Mouse (Mus musculus) megakaryocyte progenitor cell, adult 5-6 weeks (primary cell): Measurements from ENCODE around the gene Nudcd3. TPM values are rescaled to one million over a fixed set of nuclear protein-coding genes. Genes with fewer than 3 reads are reported as not detected.

Experiments used
- ATAC-seq: replicated peaks from 2 replicates; pipeline ENCODE4 v1.8.0; 2016; ENCODE audit warnings: mild to moderate bottlenecking, moderate TSS enrichment, inconsistent platforms; ENCODE audit not compliant: poor library complexity
- total RNA-seq, 2 experiments: library from RNA; stranded (forward) in 1 of 2; stranded (reverse) in 1 of 2; fragments of 157-497, 149-512 nt in 1 of 2; fragments of 200-1000 nt in 1 of 2; gene quantifications; 2 replicates each; pipeline versions ENCODE4 v1.2.3 to v1.2.4; 2015 to 2017

Gene Nudcd3
- total RNA-seq, 2 experiments from 2014 or later = 22.7 to 33.4 TPM

GRCm38 (mm10) chr11:6064215-6065045 is 135.8 kb downstream of the Nudcd3 start:
- ATAC-seq = no peak

- ATAC-seq = no peak
Observed at GRCm38 (mm10) chr11:6063501-6064214, 136.6 kb downstream of the Nudcd3 start.

- no peak for ATAC-seq
Observed at GRCm38 (mm10) chr11:6063065-6063464, 137.2 kb downstream of the Nudcd3 start.

GRCm38 (mm10) chr11:6062329-6062728 is 137.9 kb downstream of the Nudcd3 start:
- ATAC-seq = no peak

DNA sequence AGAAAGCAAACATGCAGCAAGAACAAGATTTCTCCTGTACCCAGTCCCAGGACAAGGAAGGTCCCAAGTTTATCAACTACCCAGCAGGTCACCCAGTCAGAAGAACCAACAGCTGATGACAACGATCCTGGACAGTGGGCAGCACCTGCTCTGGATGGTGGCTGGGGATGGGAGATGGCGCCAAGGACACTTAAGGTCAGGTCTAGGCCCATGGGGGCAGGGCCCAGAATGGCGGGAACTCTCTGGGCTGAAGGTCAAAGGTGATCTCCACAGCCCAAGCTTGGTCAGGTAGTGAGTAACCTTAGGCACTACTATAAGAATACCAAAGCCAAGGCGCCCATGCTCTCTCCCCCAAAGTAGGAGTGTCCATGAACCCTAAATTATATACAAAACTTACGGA is 138.3 kb downstream of the Nudcd3 start:
- ATAC-seq = no peak

DNA sequence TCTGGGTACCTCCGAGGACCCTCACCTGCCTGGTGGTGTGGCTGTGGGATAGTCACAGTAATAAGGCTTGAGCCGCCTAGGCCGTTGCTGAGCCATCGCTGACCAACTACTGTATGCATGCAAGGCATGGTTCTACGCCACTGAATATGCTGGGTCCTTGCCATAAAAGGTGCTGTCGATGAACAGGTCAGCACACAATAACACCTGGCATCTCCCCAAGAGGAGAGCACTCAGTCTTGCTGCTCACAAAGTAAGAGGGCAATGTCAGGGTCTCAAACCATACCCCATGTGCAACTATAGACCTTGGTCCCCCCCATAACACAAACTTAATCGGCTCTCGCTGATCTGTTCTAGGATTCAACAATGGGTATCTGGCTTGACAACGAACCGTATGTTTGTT is 141.1 kb downstream of the Nudcd3 start:
- no peak for ATAC-seq

Other genes starting within 250 kb of the Nudcd3 start
- gene Ykt6, start 244.7 kb downstream of the Nudcd3 start, total RNA-seq (2015) = 17.4 and 18.2 TPM in 2 replicates
- gene Ykt6, start 244.7 kb downstream of the Nudcd3 start, total RNA-seq (2017) = 44.4 and 48.7 TPM in 2 replicates
- 1.2 and 1.8 TPM in 2 replicates for gene Camk2b, start 134.1 kb downstream of the Nudcd3 start, total RNA-seq (2015)
- gene Camk2b, start 134.1 kb downstream of the Nudcd3 start, total RNA-seq (2017) = 0.83 and 1.7 TPM in 2 replicates
- gene A730071L15Rik, start 386 bp downstream of the Nudcd3 start, total RNA-seq (2015) = 0.42 and 0.67 TPM in 2 replicates
- 0.51 and 1.7 TPM in 2 replicates for gene A730071L15Rik, start 386 bp downstream of the Nudcd3 start, total RNA-seq (2017)
- not detected in 2 replicates for gene Npc1l1, start 29.7 kb upstream of the Nudcd3 start, total RNA-seq (2015)
- gene Npc1l1, start 29.7 kb upstream of the Nudcd3 start, total RNA-seq (2017) = not detected in 2 replicates
- gene Ddx56, start 67.4 kb upstream of the Nudcd3 start, total RNA-seq (2015) = 34.7 and 44.6 TPM in 2 replicates
- 44.6 and 51.4 TPM in 2 replicates for gene Ddx56, start 67.4 kb upstream of the Nudcd3 start, total RNA-seq (2017)
- gene Tmed4, start 74.5 kb upstream of the Nudcd3 start, total RNA-seq (2015) = 54.5 and 60.0 TPM in 2 replicates
- 54.8 and 63.7 TPM in 2 replicates for gene Tmed4, start 74.5 kb upstream of the Nudcd3 start, total RNA-seq (2017)
- 110 and 113 TPM in 2 replicates for gene Ogdh, start 91.2 kb upstream of the Nudcd3 start, total RNA-seq (2015)
- 84.7 and 91.1 TPM in 2 replicates for gene Ogdh, start 91.2 kb upstream of the Nudcd3 start, total RNA-seq (2017)
- gene Zmiz2, start 188.7 kb upstream of the Nudcd3 start, total RNA-seq (2015) = 40.9 and 42.0 TPM in 2 replicates
- 8.2 and 11.9 TPM in 2 replicates for gene Zmiz2, start 188.7 kb upstream of the Nudcd3 start, total RNA-seq (2017)
- 5,512 and 5,729 TPM in 2 replicates for gene Ppia, start 215.0 kb upstream of the Nudcd3 start, total RNA-seq (2015)
- gene Ppia, start 215.0 kb upstream of the Nudcd3 start, total RNA-seq (2017) = 1,825 and 2,581 TPM in 2 replicates
- gene H2afv, start 244.0 kb upstream of the Nudcd3 start, total RNA-seq (2015) = 174 and 176 TPM in 2 replicates
- gene H2afv, start 244.0 kb upstream of the Nudcd3 start, total RNA-seq (2017) = 134 and 144 TPM in 2 replicates